Mouse (Mus musculus) neural tube, embryonic 10.5 days (tissue): ENCODE measurements around the gene E2f3.

Experiments used
- DNase-seq: peaks from one replicate; pipeline ENCODE4 v3.0.0-alpha.2; 2017; ENCODE audit warnings: low spot score; ENCODE audit errors: extremely low spot score

E2f3 gene

GRCm38 (mm10) chr13:29979140-29979564, 6.7 kb downstream of the E2f3 start:
- no peak for DNase-seq

DNA sequence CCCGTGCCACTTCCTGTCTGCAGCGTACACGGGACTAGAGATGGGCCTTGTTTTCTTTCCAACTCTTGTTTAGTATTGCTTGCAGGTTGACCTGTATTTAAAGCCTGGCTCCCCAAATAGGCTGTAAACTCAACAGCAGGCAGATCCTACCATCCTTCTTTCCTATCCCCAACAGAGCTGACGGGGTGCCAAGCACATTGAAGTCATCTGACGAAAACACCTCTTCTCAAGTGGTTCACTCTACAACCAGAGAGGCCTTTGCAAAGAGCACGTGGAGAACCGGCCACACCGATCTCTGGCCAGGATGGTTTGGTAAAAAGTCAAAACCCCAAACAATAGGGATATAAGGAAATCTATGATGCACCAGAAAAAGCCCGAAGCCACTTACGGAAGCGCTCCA, 8.5 kb downstream of the E2f3 start:
- no peak for DNase-seq

DNA sequence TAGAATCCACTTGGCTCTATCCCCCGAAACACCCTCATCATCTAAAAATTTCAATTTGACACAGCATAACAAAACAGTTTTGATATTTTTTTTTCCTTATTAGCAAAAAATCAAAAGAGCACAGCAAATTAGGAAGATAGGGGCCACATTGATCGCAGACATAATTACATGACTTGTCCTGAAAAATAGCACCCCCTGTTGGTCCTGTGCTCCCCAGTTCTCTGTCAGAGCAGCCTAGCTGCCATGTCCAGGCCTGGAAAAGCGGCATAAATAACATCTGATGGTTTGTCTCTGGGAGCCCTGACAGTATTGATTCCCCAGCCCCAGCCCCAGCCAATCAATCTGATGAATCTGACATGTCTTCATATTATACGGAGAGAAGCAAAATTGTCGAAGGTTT, 11.8 kb downstream of the E2f3 start:
- no peak for DNase-seq

GRCm38 (mm10) chr13:29973610-29974009, 12.3 kb downstream of the E2f3 start:
- no peak for DNase-seq

DNA sequence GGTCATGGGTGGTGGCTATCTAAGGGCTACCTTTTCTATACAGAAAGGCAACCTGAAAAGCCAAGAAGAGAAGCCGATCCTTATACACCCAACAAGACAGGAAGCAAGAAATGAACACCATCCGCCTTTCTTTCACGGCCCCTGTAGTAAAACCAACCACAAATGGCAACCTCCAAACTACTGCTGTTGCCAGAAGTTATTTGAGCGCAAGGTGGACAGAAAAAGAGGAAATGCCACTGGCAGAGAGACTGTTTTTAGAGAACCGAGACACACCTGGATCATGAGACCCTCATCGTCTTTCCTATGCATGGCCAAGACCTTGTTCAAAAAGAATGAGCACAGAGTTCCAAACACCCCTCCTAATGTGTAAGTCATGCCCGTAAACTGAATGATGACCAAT, 15.5 kb downstream of the E2f3 start:
- DNase-seq = no peak

- DNase-seq = no peak
These were observed 17.2 kb downstream of the E2f3 start for GRCm38 (mm10) chr13:29968636-29969035.

- DNase-seq = no peak
These were observed 18.5 kb downstream of the E2f3 start for GRCm38 (mm10) chr13:29967367-29967766.

- no peak for DNase-seq
These were observed 18.9 kb downstream of the E2f3 start for GRCm38 (mm10) chr13:29966966-29967365.

GRCm38 (mm10) chr13:29964087-29964486, 21.8 kb downstream of the E2f3 start:
- DNase-seq = no peak

- no peak for DNase-seq
These were observed 25.4 kb downstream of the E2f3 start for GRCm38 (mm10) chr13:29960416-29960815.

DNA sequence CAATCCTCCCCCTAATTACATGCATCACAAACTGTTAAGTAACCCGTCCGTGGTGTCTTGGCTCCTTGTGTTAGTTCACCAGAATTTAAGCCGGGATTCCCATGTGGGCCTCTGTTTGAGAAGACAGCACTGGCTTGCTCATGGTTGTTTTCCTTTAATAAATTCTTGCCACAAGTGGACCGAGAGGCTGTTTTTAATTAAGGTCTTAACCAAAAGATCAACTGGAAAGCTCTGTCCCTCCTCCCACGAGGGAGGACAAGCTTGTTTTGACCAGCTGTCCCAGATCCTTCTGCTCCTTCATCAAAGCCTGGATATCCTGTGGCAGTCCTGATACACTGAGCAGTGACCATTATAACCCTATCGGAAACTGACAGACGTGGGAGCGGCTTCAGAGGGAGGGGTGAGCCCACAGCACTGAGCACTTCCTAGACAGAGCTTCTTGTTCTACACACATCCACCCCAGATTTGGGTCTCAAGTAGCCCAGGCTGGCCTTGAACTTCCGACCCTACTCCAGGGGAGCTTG, 28.1 kb downstream of the E2f3 start:
- peak; percentile 21 for DNase-seq

DNA sequence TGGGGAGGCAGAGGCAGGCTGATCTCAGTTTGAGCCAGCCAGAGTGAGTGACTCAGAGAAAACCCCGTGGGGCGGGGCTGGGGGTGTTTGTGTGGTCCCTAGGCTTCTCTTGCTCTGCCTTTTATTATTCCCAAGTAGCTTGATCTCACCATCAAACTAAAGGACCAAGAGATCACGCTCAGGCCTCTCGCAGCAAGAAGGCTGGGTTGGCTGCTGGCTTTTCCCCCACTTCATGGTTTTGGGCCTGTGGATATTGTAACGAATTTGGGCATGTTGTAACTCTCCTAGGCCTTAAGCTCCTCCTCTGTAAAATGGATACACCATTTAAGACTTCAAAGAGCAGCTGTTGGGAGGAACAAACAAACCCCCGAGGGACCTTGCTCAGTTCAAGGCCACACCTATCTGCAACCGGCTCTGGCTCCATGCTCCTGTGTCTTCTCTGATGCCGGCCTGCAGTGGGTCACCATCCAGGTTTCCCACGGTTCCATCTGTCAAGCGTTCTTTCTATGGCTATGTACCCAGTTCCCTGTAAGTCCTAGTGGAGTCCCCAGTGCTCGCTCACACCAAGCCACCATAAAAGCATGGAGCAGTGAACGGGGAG, 28.9 kb downstream of the E2f3 start:
- DNase-seq = no peak

DNA sequence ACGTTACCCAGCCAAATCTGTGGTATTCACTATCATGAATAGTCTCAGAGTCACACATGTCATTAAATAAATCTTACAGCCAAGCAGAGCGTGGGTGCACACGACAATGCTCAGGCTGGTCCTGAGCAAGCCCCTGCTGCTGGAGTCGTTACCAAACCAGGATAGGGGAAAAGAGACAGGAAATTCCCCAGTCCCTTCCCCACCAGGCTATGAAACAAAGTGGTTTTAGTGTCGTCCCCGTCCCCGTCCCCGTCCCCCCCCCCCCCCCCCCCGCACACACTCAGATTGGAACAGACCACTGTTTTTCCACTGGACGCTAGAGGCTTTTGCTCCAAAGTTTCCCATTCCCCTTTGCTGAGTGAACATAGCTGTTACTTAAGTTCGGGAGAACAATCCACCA, 30.6 kb downstream of the E2f3 start:
- DNase-seq = no peak

- DNase-seq = no peak
These were observed 31.1 kb downstream of the E2f3 start for GRCm38 (mm10) chr13:29954741-29955140.

- DNase-seq = no peak
These were observed 32.3 kb downstream of the E2f3 start for GRCm38 (mm10) chr13:29953417-29954045.

DNA sequence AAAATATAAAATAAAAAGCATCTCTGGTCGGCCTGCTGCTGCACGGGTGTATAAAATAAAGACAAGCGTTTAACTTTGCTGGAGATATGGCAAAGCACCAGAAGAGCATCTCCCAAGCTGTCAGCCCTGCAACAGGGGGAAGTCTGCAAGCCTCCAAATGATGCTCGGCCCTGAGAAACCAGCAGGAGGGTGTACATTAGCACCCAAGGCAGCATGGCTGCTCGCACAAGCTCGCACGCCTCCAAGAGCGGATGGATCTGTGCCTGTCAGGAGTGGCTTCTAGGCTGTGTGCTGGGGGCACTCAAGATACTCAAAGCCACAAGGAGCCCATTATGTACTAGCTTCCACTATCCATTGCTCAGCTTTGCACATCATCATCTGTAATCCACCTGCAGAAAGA, 39.8 kb downstream of the E2f3 start:
- DNase-seq = no peak

DNA sequence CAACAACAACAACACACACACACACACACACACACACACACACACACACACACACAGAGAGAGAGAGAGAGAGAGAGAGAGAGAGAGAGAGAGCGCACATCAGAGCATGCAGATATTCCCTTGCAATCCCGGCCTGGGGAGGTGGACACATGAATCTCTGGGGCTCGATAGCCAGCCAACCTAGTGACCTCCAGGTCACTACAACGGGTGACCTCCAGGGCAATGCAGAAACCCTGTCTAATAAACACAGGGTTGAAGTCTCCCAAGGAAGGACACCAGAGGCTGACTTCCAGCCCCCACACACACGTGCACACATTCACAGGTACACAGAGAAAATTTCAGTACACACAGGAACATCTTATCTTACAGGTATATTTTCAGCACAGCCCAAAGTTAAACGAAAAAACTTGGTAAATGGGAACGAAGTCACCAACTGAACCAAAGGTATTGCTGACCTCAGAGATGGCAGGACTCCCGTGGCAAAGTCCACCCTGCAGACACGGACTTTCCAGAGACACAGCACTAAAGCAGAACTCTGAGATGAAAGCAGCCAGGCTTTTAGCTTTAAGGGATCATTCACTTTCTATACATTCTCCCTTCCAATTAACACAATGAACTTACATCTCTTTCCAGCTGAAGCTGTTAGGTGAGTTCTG, 40.8 kb downstream of the E2f3 start:
- DNase-seq = no peak

GRCm38 (mm10) chr13:29944493-29944892, 41.4 kb downstream of the E2f3 start:
- no peak for DNase-seq

DNA sequence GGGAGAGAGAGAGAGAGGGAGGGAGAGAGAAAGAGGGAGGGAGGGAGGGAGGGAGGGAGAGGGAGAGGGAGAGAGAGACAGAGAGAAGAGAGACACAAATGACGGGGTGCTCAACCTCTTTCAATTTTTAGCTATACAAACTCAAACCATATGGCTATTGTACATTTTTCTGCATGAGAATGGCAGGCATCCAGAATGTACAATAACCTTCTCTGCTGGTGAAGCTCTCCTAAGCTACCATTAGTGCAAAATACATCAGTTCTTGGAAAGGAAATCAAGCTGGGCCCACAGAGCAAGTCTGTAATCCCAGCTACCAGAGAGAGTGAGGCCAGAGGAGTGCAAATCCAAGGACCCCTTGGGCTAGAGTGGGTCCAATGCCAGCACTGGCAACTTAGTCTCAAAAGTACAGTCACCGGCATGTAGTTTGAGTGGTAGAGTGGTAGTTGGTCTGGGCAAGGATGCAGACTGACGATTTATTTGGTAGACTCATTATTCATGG, 42.3 kb downstream of the E2f3 start:
- DNase-seq = no peak

DNA sequence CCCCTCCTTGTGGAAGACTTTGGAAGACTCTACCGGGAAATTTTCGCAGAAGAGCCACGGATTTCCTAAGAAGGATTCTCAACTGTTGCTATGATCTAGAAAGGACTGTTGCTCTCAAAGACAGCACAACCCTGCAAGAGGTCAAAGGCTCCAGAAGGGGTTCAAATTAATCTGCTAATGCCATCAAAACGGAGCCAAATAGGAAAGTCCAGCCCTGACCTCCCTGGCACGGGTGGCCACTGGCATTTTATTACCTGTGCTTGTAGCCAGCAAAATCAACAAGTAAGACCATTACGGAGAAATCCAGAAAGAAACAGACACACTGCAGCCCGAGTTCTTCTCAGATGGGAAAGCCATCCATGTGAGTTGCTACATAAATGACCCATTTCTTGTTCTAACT, 45.8 kb downstream of the E2f3 start:
- DNase-seq = no peak

DNA sequence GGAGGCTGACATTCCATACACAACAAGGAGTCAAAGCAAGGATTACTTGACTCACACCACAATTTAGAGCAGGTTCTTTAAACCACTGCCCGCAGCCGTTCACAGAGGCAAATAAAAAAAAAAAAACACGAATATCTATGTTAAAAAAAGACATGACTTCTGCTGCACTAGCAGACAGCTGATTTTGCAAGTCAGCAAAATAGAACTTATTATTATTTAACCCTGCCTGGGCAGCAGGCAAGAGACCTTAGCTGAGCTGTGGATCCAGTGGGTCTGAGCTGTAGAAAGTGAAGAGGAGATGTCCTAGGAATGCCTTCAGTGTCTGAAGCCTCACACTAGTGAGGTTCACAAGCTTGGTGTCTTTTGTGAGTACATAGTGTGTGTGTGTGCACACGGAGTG, 46.5 kb downstream of the E2f3 start:
- DNase-seq = no peak

DNA sequence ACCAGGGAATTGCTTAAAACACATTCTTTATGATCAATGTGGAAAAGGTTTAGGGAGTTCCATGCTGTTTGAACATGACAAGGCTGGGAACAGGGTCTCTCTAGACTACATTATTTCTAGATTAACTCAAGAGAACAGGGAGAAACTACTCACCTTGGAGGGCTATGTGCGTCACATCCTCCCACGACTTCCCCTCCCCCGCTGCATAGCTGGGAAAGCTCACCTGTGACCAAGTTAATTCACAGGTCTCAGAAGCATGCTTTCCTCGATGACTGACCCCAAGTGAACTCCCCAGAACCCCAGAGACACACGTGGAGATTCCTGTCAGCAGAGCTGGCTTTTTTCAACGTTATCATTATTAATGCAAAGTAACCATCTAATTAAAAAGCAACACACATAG, 47.1 kb downstream of the E2f3 start:
- DNase-seq = no peak

DNA sequence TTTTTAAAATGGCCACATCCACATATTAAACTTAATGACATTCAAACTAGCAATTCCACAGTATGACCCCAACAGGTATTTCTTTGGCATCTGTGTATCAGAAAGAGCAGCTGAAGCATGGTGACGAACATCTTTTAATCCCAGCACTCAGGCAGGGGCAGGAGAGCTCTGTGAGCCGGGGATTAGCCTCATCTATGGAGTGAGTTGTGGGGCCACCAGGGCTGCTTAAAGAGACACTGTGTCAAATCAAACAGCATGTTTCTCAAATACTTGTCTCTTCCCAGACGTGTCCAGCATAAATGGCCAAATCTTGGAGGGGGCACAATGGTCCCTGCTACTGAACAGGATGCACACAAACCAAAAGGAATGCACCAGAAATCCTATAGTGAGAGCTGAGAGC, 59.7 kb downstream of the E2f3 start:
- no peak for DNase-seq
